Mouse (Mus musculus) cerebellum, adult 2 months (tissue): Measurements from ENCODE around the gene Cyp39a1.

ENCODE experiments used
- CTCF ChIP-seq: fragments of 200-500 bp; IDR thresholded peaks from 2 replicates; pipeline ENCODE4 v1.5.1; 2011; ENCODE audit warnings: low read depth, mild to moderate bottlenecking, control low read depth, low read length, moderate library complexity, borderline replicate concordance; ENCODE audit not compliant: insufficient read depth
- POLR2A ChIP-seq: fragments of 200-500 bp; IDR thresholded peaks from 2 replicates; pipeline ENCODE4 v1.6.1; 2011; ENCODE audit warnings: low read length, control low read depth, borderline replicate concordance; ENCODE audit not compliant: insufficient read depth

GRCm38 (mm10) chr17:43667290-43667843, at the start of gene Cyp39a1:
- TF ChIP-seq POLR2A: no peak
- TF ChIP-seq CTCF: no peak
